Mouse (Mus musculus) liver, postnatal 0 days (tissue): ENCODE measurements at regions not wholly inside any gene's neighbourhood (a gene's known extent, or its start where the extent isn't known, plus 50 kb on each side); places are given as distances from the start of the nearest gene placed in this dataset.

Source experiments
- CTCF ChIP-seq: sonication (generic); IDR thresholded peaks from 2 replicates; pipeline ENCODE4 v1.5.1; 2016; ENCODE audit warnings: antibody characterized with exemption, low read depth
- EP300 ChIP-seq: IDR thresholded peaks from 2 replicates; pipeline ENCODE4 v1.6.1; 2016; ENCODE audit warnings: antibody characterized with exemption, low read depth, mild to moderate bottlenecking

- no peak for TF ChIP-seq CTCF
- no peak for TF ChIP-seq EP300
Measured at GRCm38 (mm10) chr2:161302796-161303195, 193.9 kb upstream of the Chd6 start.
